Mouse (Mus musculus) ES-E14 (cell line): ENCODE measurements around the gene Serpinb1a.

Experiments
- CHD2 ChIP-seq: IDR thresholded peaks from 2 replicates; pipeline ENCODE4 v1.6.1; 2014; ENCODE audit warnings: mild to moderate bottlenecking, low read depth, low read length, inconsistent platforms
- HCFC1 ChIP-seq: IDR thresholded peaks from 2 replicates; pipeline ENCODE4 v1.6.1; 2012; ENCODE audit warnings: low read length, inconsistent platforms, borderline replicate concordance; ENCODE audit not compliant: insufficient read depth
- MAFK ChIP-seq: IDR thresholded peaks from 2 replicates; pipeline ENCODE4 v1.6.1; 2014; ENCODE audit warnings: mild to moderate bottlenecking, low read depth, low read length, inconsistent platforms; ENCODE audit not compliant: insufficient read depth
- ZC3H11A ChIP-seq: IDR thresholded peaks from 2 replicates; pipeline ENCODE4 v1.6.1; 2012; ENCODE audit warnings: low read depth, mild to moderate bottlenecking, inconsistent platforms, low read length, borderline replicate concordance

DNA sequence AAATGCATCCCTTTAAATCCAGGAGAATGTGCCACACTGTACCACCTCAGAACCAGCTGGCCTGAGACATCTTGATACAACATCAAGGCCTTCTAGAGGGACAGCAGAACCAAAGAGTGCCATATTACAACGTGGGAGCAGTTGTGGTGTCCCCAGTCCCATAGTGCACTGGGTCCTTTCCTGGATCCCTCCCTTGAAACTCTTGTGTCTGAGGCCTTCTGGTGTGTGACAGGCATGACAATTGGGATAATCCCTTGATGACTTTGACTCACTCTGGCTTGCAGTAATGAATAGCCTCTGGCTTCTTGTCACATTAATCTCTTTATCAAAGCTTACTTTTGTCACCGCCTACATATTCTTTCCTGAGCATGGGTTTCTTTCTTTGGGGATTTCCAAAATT lies 16.0 kb upstream of the Serpinb1a start:
- no peak for TF ChIP-seq MAFK
- no peak for TF ChIP-seq HCFC1
- no peak for TF ChIP-seq ZC3H11A
- TF ChIP-seq CHD2 = no peak
